In the genomic region with DNA sequence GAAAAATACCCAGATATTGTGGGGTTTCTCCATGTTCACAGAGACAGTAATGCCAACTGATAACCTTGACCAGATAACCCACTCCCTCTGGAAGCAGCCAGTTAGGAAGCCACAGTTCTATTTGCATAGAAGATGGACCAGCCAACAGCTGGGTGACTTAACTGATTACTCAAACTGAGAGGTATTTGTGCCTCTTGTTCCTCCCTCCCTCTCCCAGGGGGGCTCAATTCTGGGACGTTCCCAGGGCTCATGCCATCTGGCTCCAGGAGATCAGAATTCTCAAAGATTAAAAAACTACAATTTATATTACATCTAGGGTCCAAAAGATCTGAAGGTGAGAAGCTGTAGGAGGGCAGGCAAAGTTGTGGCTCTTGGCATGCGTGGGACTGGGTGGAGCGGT, we compare ENCODE assay signal across 19 mouse cellular contexts.
"Had no signal": no experiment of that assay in that cellular context is flagged by ENCODE, and none has a peak within 500 bp of the region (broad histone marks: within the 10 kb centered on the region; RNA-seq: fewer than 3 reads in every experiment).

No protein-coding gene starts in this region.

- H3K4me2 ChIP-seq: liver, embryonic 13.5 days; lung, embryonic 14.5 days; stomach, embryonic 15.5 days had no signal

- H3K36me3 ChIP-seq: liver, embryonic 13.5 days; stomach, embryonic 15.5 days had no signal

- H3K4me3 ChIP-seq: left cerebral cortex, adult 2 months; liver, embryonic 13.5 days; stomach, embryonic 15.5 days had no signal

- H3K9ac ChIP-seq: liver, embryonic 13.5 days; lung, embryonic 14.5 days; stomach, embryonic 15.5 days had no signal

- DNase-seq: kidney, adult 18-20 months; kidney, adult 9 months; kidney, postnatal 14 days; kidney, postnatal 4 days; layer of hippocampus, adult 9-11 months; layer of hippocampus, postnatal 36 days; liver, embryonic 13.5 days; lung, embryonic 14.5 days; midbrain, embryonic 14.5 days; right cerebral cortex, postnatal 25 days; spleen, adult 18-20 months; thymus, adult 2 months; thymus, postnatal 14 days; thymus, postnatal 4 days had no signal

- H3K27ac ChIP-seq: left cerebral cortex, adult 2 months; liver, embryonic 13.5 days; macrophage; stomach, embryonic 15.5 days had no signal

- H3K27me3 ChIP-seq: liver, embryonic 13.5 days; stomach, embryonic 15.5 days had no signal

- ATAC-seq: intestine, embryonic 16.5 days; lung, postnatal 0 days had no signal

- H3K9me3 ChIP-seq: liver, embryonic 13.5 days; stomach, embryonic 15.5 days had no signal
